ENCODE assay signal across 22 mouse cellular contexts in genomic region chr3:147183656-147184290, GRCm38 (mm10).
DNase-seq lines count a peak whose midpoint lies in the region; ATAC-seq and TF ChIP-seq lines count a peak whose summit lies in the region.
"Had no signal": no experiment of that assay in that cellular context is flagged by ENCODE, and none has a peak within 500 bp of the region (broad histone marks: within the 10 kb centered on the region; RNA-seq: fewer than 3 reads in every experiment).

No protein-coding gene starts in this region.

- H3K27ac ChIP-seq in embryonic facial prominence, embryonic 15.5 days (replicated peaks) = no peak overlapping the region
- H3K27ac ChIP-seq in embryonic facial prominence, embryonic 10.5 days (replicated peaks) = no peak overlapping the region
- H3K27ac ChIP-seq in hindbrain, postnatal 0 days = no peak overlapping the region
- no peak overlapping the region for H3K27ac ChIP-seq in hindbrain, embryonic 14.5 days
- H3K27ac ChIP-seq: gastrocnemius, adult 2 months; heart, embryonic 13.5 days; kidney, postnatal 0 days had no signal

- TF ChIP-seq CTCF in hindbrain, postnatal 0 days (IDR thresholded peaks at IDR 0.05; ENCODE audit: low read depth) = no peak

- H3K36me3 ChIP-seq in embryonic facial prominence, embryonic 15.5 days = no peaks in the 10 kb centered on the region
- H3K36me3 ChIP-seq in embryonic facial prominence, embryonic 10.5 days (replicated peaks) = no peaks in the 10 kb centered on the region
- no peaks in the 10 kb centered on the region for H3K36me3 ChIP-seq in hindbrain, postnatal 0 days (ENCODE audit: insufficient read depth, low read length)
- no peaks in the 10 kb centered on the region for H3K36me3 ChIP-seq in hindbrain, embryonic 14.5 days (replicated peaks; ENCODE audit: control insufficient read depth, insufficient read depth)
- H3K36me3 ChIP-seq: heart, embryonic 13.5 days; midbrain, embryonic 12.5 days had no signal

- 0 out of 2 replicates have a peak overlapping the region, but pooled peaks have one; percentile 0 for H3K4me2 ChIP-seq in embryonic facial prominence, embryonic 15.5 days (replicated peaks)
- H3K4me2 ChIP-seq in hindbrain, postnatal 0 days (ENCODE audit: low read depth, low read length) = no peak overlapping the region
- H3K4me2 ChIP-seq in hindbrain, embryonic 14.5 days (replicated peaks) = no peak overlapping the region
- H3K4me2 ChIP-seq: heart, embryonic 13.5 days; midbrain, embryonic 12.5 days had no signal

- no peak overlapping the region for H3K9ac ChIP-seq in embryonic facial prominence, embryonic 15.5 days
- H3K9ac ChIP-seq in hindbrain, postnatal 0 days (replicated peaks; ENCODE audit: low read length) = no peak overlapping the region
- no peak overlapping the region for H3K9ac ChIP-seq in hindbrain, embryonic 14.5 days
- H3K9ac ChIP-seq: heart, embryonic 13.5 days; liver, postnatal 0 days; midbrain, embryonic 12.5 days had no signal

- WGBS in embryonic facial prominence, embryonic 15.5 days = 52% methylated on average over 11 of the region's 11 CpGs
- 71% methylated on average over 11 of the region's 11 CpGs for WGBS in embryonic facial prominence, embryonic 10.5 days
- WGBS in hindbrain, postnatal 0 days = 37% methylated on average over 11 of the region's 11 CpGs
- WGBS in hindbrain, embryonic 14.5 days = 62% methylated on average over 11 of the region's 11 CpGs

- peaks cover 18% of the 10 kb centered on the region for H3K4me1 ChIP-seq in embryonic facial prominence, embryonic 15.5 days
- peaks cover 26% of the 10 kb centered on the region for H3K4me1 ChIP-seq in embryonic facial prominence, embryonic 10.5 days
- H3K4me1 ChIP-seq in hindbrain, postnatal 0 days (ENCODE audit: insufficient read depth, low read length) = peaks cover 18% of the 10 kb centered on the region
- H3K4me1 ChIP-seq in hindbrain, embryonic 14.5 days (replicated peaks; ENCODE audit: control insufficient read depth, insufficient read depth, low read length) = peaks cover 25% of the 10 kb centered on the region

- intact Hi-C loops in heart, postnatal 14 days (cut with DNase I) = no loop called here

- no peaks in the 10 kb centered on the region for H3K27me3 ChIP-seq in embryonic facial prominence, embryonic 15.5 days
- H3K27me3 ChIP-seq in embryonic facial prominence, embryonic 10.5 days (replicated peaks; ENCODE audit: low read depth, poor library complexity, severe bottlenecking) = peaks cover 24% of the 10 kb centered on the region
- H3K27me3 ChIP-seq in hindbrain, postnatal 0 days (ENCODE audit: insufficient read depth, low read length) = no peaks in the 10 kb centered on the region
- no peaks in the 10 kb centered on the region for H3K27me3 ChIP-seq in hindbrain, embryonic 14.5 days (ENCODE audit: control insufficient read depth, insufficient read depth, low read length)
- H3K27me3 ChIP-seq: heart, embryonic 13.5 days; midbrain, embryonic 12.5 days had no signal

- H3K4me3 ChIP-seq in embryonic facial prominence, embryonic 15.5 days (replicated peaks) = no peak overlapping the region
- H3K4me3 ChIP-seq in embryonic facial prominence, embryonic 10.5 days = no peak overlapping the region
- H3K4me3 ChIP-seq in hindbrain, postnatal 0 days (ENCODE audit: low read length) = no peak overlapping the region
- H3K4me3 ChIP-seq in hindbrain, embryonic 14.5 days (replicated peaks; ENCODE audit: low read length) = no peak overlapping the region
- H3K4me3 ChIP-seq: gastrocnemius, adult 2 months; heart, embryonic 13.5 days; midbrain, embryonic 12.5 days had no signal

- no peak for DNase-seq in embryonic facial prominence, embryonic 10.5 days (ENCODE audit: low spot score)
- DNase-seq in hindbrain, postnatal 0 days (ENCODE audit: low spot score) = peak; percentile 25
- no peak for DNase-seq in hindbrain, embryonic 14.5 days (ENCODE audit: low spot score)
- peak; percentile 68 for DNase-seq in Muller cell, postnatal 12 days (ENCODE audit: inconsistent ontology term)
- no peak for DNase-seq in heart, postnatal 14 days
- DNase-seq: B cell, adult 2 months; cerebellum, adult 9-10 months; gastrocnemius, adult 2 months; heart, adult 11 months; heart, postnatal 4 days; kidney, adult 11 months; layer of hippocampus, postnatal 36 days; liver; liver, postnatal 0 days; lung, postnatal 14 days; right cerebral cortex, postnatal 25 days; thymus, postnatal 14 days had no signal

- H3K9me3 ChIP-seq in embryonic facial prominence, embryonic 15.5 days (replicated peaks) = no peaks in the 10 kb centered on the region
- H3K9me3 ChIP-seq in embryonic facial prominence, embryonic 10.5 days = no peaks in the 10 kb centered on the region
- H3K9me3 ChIP-seq in hindbrain, postnatal 0 days (ENCODE audit: low read length) = no peaks in the 10 kb centered on the region
- no peaks in the 10 kb centered on the region for H3K9me3 ChIP-seq in hindbrain, embryonic 14.5 days (ENCODE audit: control insufficient read depth, low read length)
- H3K9me3 ChIP-seq: heart, embryonic 13.5 days; midbrain, embryonic 12.5 days had no signal

- ATAC-seq in embryonic facial prominence, embryonic 15.5 days (ENCODE audit: insufficient number of reproducible peaks, low FRiP score, low TSS enrichment, low read depth) = 0 out of 2 replicates have a peak, but pooled peaks have one; percentile 29
- no peak for ATAC-seq in hindbrain, postnatal 0 days
- ATAC-seq in hindbrain, embryonic 14.5 days (ENCODE audit: low FRiP score) = no peak
- ATAC-seq in megakaryocyte, adult 5-6 weeks (ENCODE audit: poor library complexity, severe bottlenecking) = peak; percentile 33
- ATAC-seq: liver, postnatal 0 days had no signal

Comparison
In these comparisons a context has a peak if more than half of its experiments do, and no peak if none do; other contexts are left out.
1. DNase-seq: peak in hindbrain, postnatal 0 days (single experiment) and Muller cell, postnatal 12 days (single experiment); none in embryonic facial prominence, embryonic 10.5 days (single experiment), hindbrain, embryonic 14.5 days (single experiment) and heart, postnatal 14 days (0 of 2).
2. ATAC-seq: peak in embryonic facial prominence, embryonic 15.5 days (single experiment) and megakaryocyte, adult 5-6 weeks (single experiment); none in hindbrain, postnatal 0 days (single experiment) and hindbrain, embryonic 14.5 days (single experiment).